Mouse (Mus musculus) lung, postnatal 0 days (tissue): ENCODE results near the gene Cyp2d22.

Experiments used
- CTCF ChIP-seq: IDR thresholded peaks from 2 replicates; pipeline ENCODE4 v1.5.1; 2016; ENCODE audit warnings: antibody characterized with exemption, mild to moderate bottlenecking
- EP300 ChIP-seq: IDR thresholded peaks from 2 replicates; pipeline ENCODE4 v1.6.1; 2016; ENCODE audit warnings: antibody characterized with exemption, mild to moderate bottlenecking, control low read depth

GRCm38 (mm10) chr15:82322195-82322594, 57.9 kb downstream of the Cyp2d22 start:
- TF ChIP-seq CTCF (no peak), EP300 (no peak)
